Mouse (Mus musculus): ENCODE results near the gene Myo19.

DNA sequence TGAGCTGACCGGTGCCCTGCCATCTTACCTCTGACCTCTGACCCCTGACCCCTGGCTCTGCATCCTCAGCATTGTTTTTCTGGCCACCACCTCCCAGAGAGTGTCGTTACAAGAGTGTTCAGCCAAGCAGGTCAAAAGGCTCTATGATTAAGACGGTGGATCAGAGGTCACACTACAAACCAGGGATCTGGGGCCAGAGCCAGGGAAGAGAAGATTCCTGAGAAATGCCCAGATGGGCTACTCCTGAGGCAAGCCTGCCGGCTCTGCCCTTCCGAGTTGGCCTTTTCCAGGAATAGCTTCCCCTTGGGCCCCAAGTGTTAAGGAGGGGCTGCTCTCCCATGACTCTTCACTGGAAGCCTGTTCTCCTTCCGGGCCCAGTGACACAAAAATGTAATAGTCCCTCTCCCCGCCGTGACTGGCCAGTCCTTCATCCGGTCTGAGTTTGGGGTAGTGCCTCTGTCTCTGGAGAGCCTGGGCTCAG is 79.8 kb downstream of the Myo19 start:
- TF ChIP-seq EP300 (IDR thresholded peaks at IDR 0.05; ENCODE audit: low read depth): no peak
- no peak for TF ChIP-seq CTCF (IDR thresholded peaks at IDR 0.05; ENCODE audit: low read depth)
